Mouse (Mus musculus) lung, postnatal 0 days (tissue): Measurements from ENCODE around the gene Wee2.

Experiments
- CTCF ChIP-seq: IDR thresholded peaks from 2 replicates; pipeline ENCODE4 v1.5.1; 2016; ENCODE audit warnings: antibody characterized with exemption, mild to moderate bottlenecking
- EP300 ChIP-seq: IDR thresholded peaks from 2 replicates; pipeline ENCODE4 v1.6.1; 2016; ENCODE audit warnings: antibody characterized with exemption, mild to moderate bottlenecking, control low read depth

- TF ChIP-seq CTCF (no peak), EP300 (no peak)
Measured at GRCm38 (mm10) chr6:40423013-40423412, 15.9 kb upstream of the Wee2 start.
